Mouse (Mus musculus) kidney, adult 11 months (tissue): ENCODE results near the gene Slc27a2.
"Not testable (repeated sequence)": the region's sequence is repeated elsewhere in the genome, so short reads cannot be mapped to it uniquely, and the experiment has no call there.

Experiments used
- DNase-seq: peaks from one replicate; pipeline ENCODE4 v3.0.0; 2022

The Slc27a2 gene

GRCm38 (mm10) chr2:126552357-126553290 lies at the start of gene Slc27a2:
TSS of gene Slc27a2 (plus strand) at chr2:126552407.
- DNase-seq, result peak; percentile 86

GRCm38 (mm10) chr2:126505156-126505555 lies 47.1 kb upstream of the Slc27a2 start:
- no peak for DNase-seq

GRCm38 (mm10) chr2:126507477-126507876 lies 44.7 kb upstream of the Slc27a2 start:
- DNase-seq, result no peak

GRCm38 (mm10) chr2:126508228-126508627 lies 44.0 kb upstream of the Slc27a2 start:
- no peak for DNase-seq

- DNase-seq, result no peak
Observed at GRCm38 (mm10) chr2:126515069-126515826, 37.0 kb upstream of the Slc27a2 start.

- peak; percentile 51 for DNase-seq
Observed at GRCm38 (mm10) chr2:126519872-126520581, 32.2 kb upstream of the Slc27a2 start.

GRCm38 (mm10) chr2:126520828-126521227 lies 31.4 kb upstream of the Slc27a2 start:
- no peak for DNase-seq

GRCm38 (mm10) chr2:126521471-126521870 lies 30.7 kb upstream of the Slc27a2 start:
- DNase-seq, result no peak

- peak; percentile 67 for DNase-seq
Observed at GRCm38 (mm10) chr2:126522056-126522455, 30.2 kb upstream of the Slc27a2 start.

- not testable (repeated sequence) for DNase-seq
Observed at GRCm38 (mm10) chr2:126523101-126523745, 29.0 kb upstream of the Slc27a2 start.

- DNase-seq, result no peak
Observed at GRCm38 (mm10) chr2:126524271-126524670, 27.9 kb upstream of the Slc27a2 start.

- no peak for DNase-seq
Observed at GRCm38 (mm10) chr2:126527461-126527860, 24.7 kb upstream of the Slc27a2 start.

- DNase-seq, result no peak
Observed at GRCm38 (mm10) chr2:126530581-126530980, 21.6 kb upstream of the Slc27a2 start.

- no peak for DNase-seq
Observed at GRCm38 (mm10) chr2:126537654-126538053, 14.6 kb upstream of the Slc27a2 start.

GRCm38 (mm10) chr2:126540390-126540925 lies 11.7 kb upstream of the Slc27a2 start:
- DNase-seq, result peak; percentile 95

GRCm38 (mm10) chr2:126542211-126542610 lies 10.0 kb upstream of the Slc27a2 start:
- no peak for DNase-seq

- peak; percentile 58 for DNase-seq
Observed at GRCm38 (mm10) chr2:126545297-126545696, 6.9 kb upstream of the Slc27a2 start.

GRCm38 (mm10) chr2:126546392-126546791 lies 5.8 kb upstream of the Slc27a2 start:
- no peak for DNase-seq

- DNase-seq, result no peak
Observed at GRCm38 (mm10) chr2:126549681-126550080, 2.5 kb upstream of the Slc27a2 start.

GRCm38 (mm10) chr2:126551244-126551890 lies 840 bp upstream of the Slc27a2 start:
- no peak for DNase-seq

- DNase-seq, result no peak
Observed at GRCm38 (mm10) chr2:126551896-126552295, 311 bp upstream of the Slc27a2 start.

GRCm38 (mm10) chr2:126553291-126553639 lies 1.1 kb downstream of the Slc27a2 start:
- no peak for DNase-seq
